Mouse (Mus musculus) liver, postnatal 0 days (tissue): ENCODE measurements around the gene Tkt.

ENCODE experiments used
- CTCF ChIP-seq: sonication (generic); IDR thresholded peaks from 2 replicates; pipeline ENCODE4 v1.5.1; 2016; ENCODE audit warnings: antibody characterized with exemption, low read depth
- EP300 ChIP-seq: IDR thresholded peaks from 2 replicates; pipeline ENCODE4 v1.6.1; 2016; ENCODE audit warnings: antibody characterized with exemption, low read depth, mild to moderate bottlenecking

DNA sequence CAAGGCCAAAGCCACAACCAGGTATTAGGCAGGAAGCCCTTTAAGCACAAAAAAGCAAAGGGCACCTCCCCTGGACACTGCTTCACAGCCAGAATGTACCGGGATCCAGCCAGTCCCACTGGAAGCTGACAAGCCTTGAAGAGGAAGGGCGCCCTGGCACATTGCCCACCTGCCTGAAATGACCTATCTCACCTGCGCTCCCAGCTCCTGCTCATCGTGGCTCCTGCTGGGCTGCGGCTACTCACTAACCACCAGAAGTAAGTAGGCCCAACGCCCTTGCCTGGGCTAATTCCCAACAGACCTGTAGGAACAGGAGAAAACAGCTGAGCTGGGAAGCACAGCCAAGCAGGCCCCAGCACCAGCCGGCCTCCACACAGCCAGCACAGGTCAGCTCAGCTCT, 74.0 kb downstream of the Tkt start:
- TF ChIP-seq CTCF, result no peak
- no peak for TF ChIP-seq EP300
